Mouse (Mus musculus) cerebellum, adult (tissue): ENCODE data around the gene Creb3l1.

Experiments used
- ATAC-seq: cut with Nextera tagmentation; 2 replicates; pipeline ENCODE4 v1.9.2; 2017; ENCODE audit warnings: mild to moderate bottlenecking, moderate library complexity, mixed read lengths; ENCODE audit not compliant: insufficient number of reproducible peaks, low FRiP score, low TSS enrichment

The Creb3l1 gene

DNA sequence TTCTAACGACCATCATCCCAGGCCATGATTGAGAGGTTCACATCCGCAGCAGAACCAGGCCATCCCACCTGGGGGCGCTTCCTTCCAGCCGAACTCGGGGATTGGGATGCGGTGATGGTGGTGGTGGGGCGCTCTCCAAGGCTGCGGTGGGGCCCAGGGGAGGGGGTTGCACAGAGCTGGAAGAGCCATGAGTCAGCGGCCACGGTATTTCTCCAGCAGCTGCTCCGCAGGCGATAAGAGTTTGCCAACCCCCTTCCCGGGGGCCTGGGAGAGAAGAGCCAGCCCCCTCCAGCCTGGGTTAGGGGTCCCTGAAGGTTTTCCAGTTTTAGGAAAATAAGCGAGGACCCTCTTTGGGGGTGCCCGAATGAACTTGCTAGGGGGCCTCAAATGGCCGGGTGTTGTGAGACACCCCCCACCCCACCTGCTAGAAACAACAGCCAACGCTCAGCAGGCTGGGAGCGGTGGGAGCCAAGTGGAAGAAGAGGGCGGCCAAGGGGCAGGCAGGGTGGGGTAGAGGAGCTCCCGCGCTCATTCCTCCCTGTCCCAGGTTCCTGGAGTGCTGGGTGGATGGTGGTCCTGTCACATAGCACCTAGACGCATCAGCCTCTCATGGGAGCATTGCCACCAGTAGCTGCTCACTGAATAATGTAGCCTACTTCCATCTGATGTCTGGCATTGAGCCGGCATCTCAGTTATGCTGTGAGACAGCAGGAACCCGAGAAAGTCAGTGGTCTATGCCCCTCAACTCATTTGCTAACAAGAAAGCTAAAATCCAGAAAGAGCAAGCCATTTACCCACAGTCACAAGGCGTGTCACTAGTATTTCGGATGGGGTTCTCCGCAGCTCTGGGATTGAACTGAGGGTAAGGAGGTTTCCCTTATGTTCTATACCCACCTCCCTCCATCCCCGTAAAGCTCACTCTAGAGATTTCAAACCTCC is 17.1 kb downstream of the Creb3l1 start:
- ATAC-seq = 0 out of 2 replicates have a peak, but pooled peaks have one; percentile 12

DNA sequence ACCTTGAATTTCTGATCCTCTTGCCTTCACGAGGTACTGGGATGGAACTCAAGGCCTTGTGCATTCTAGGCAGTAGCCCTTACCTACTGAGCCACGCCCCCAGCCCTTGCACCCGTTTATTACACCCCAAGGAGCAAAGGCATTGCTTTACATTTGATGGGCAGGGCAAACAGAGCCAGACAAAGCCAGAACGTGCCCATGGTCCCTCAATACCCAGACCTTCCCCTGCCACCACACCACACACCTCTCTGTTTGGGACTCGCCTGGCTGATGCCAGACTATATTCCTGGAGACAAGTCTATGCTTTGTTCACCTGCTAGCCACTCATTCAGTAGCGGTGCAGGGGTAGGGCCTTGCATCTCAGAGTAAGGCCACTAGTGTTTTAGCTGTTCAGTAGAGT is 17.8 kb downstream of the Creb3l1 start:
- no peak for ATAC-seq

DNA sequence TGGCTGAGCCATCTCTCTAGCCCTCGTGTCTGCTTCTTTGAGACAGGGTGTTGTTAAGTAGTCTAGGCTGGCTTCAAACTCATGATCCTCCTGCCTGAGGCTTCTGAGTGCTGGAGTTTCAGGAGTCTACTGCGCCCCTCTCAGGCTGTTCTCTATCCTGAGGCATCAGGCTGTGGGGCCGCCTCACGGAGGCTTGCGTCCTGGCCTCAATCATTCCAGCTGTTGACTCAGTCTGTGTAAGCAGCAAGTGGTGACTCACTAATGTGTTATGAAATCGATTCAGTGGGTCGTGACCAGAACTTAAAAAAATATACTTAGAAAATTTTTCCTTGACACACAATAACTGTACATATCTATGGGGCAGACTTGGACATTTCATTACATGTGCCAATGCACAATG is 19.7 kb downstream of the Creb3l1 start:
- no peak for ATAC-seq

GRCm38 (mm10) chr2:91997905-91998608 is 26.2 kb downstream of the Creb3l1 start:
- no peak for ATAC-seq

GRCm38 (mm10) chr2:91996006-91996405 is 28.3 kb downstream of the Creb3l1 start:
- no peak for ATAC-seq

DNA sequence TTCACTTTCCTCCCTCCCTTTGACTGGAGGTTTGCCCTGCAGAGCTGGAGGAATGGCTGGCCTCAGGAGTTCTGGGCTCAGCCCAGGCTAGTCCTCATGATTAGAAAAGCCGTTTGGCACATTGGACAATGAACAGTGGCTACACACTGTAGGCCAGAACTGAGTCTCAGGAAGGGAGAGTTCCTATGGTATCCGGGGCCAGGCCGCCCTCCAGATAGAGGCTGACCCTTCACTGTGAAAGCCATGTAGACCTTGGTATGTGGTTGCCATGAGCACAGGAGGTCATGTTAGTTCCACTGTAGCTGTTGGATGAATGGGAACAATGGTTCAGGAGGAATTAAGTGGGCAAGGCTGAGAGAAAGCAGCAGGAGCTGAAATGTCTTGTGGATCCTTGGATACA is 30.9 kb downstream of the Creb3l1 start:
- no peak for ATAC-seq

GRCm38 (mm10) chr2:91989750-91990149 is 34.6 kb downstream of the Creb3l1 start:
- no peak for ATAC-seq

DNA sequence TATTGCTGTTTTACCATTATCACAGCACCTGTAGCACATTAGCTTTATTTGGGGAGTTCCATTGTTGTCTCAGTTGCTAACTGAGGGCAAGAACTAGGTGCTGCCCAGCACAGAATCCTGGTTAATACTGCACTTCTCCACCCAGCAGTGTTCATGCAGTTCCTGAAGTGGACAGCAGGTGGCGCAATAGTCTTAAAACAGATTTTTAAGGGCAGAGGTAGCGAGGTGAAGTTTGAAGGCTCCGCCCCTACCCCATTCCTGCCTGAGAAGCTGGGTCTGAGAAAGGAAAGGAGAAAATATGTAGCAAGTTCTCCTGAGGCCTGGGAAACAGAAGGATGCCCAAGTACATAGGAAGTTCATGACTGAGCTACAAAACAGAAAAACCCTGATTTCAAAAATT is 36.8 kb downstream of the Creb3l1 start:
- peak; percentile 58 for ATAC-seq

- peak; percentile 60; the same call in 1 of the 2 replicates for ATAC-seq
Observed at GRCm38 (mm10) chr2:91986071-91986470, 38.2 kb downstream of the Creb3l1 start.

DNA sequence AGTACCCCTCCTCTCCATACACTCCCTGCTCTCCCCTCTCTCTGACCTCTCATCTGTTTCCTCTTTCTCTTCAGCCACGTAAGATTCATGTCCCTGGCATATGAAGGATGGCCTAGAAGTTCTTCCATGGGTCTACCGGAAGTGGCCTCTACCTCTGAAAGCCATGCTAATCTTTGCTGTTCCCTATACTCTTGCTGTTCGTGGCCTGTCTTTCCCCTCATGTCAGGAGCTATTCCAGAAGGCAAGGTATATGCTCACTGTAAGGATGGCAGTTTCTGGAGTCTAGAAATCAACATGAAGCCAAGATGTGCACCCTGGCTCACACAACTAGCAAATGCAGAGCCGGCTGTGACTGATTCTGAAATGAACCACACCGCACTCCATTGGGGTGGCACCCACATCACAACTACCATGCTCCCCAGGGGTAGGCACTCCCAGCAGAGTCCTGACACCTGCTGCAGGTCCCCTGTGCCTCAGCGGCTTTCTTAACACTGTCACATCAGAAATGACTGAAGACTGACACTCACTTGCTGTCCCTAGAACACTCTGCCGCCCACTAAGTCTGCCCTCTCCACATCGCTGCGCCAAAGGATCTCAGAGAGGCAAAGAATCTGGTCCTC is 39.3 kb downstream of the Creb3l1 start:
- ATAC-seq = no peak

GRCm38 (mm10) chr2:91984439-91984838 is 39.9 kb downstream of the Creb3l1 start:
- no peak for ATAC-seq

- no peak for ATAC-seq
Observed at GRCm38 (mm10) chr2:91980830-91981229, 43.5 kb downstream of the Creb3l1 start.

DNA sequence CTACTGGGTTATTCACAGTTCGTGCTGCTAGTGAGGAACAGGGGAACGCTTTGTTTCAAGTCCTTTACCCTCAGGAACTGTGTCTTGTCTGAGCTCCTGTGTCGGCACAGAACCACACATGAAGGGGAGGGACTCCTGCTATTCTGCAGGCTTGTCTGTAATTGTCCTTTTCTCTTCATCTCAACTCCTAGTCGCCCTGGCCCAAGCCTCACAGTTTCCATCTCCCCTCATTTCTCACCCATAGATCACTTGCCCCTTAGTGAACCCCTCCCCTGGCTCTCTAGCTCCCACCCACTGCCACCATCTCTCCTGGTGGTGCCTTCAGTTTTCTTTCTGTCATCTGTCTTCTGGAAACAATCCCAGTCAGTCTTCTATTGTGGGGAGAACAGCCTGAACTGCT is 44.1 kb downstream of the Creb3l1 start:
- no peak for ATAC-seq

GRCm38 (mm10) chr2:91978547-91978946 is 45.8 kb downstream of the Creb3l1 start:
- ATAC-seq = no peak

- no peak for ATAC-seq
Observed at GRCm38 (mm10) chr2:91977960-91978359, 46.3 kb downstream of the Creb3l1 start.

GRCm38 (mm10) chr2:91975581-91976541 is 48.4 kb downstream of the Creb3l1 start, which contains the start of gene Dgkz:
Gene Dgkz (minus strand): TSS chr2:91975864.
- 0 out of 2 replicates have a peak, but pooled peaks have one; percentile 12 for ATAC-seq

GRCm38 (mm10) chr2:91973416-91974135 is 50.7 kb downstream of the Creb3l1 start:
- no peak for ATAC-seq

GRCm38 (mm10) chr2:91972121-91972566 is 52.2 kb downstream of the Creb3l1 start:
- ATAC-seq = no peak
